Mouse (Mus musculus): ENCODE data around the gene Eef1akmt2. TPM values are rescaled to one million over a fixed set of nuclear protein-coding genes. Genes with fewer than 3 reads are reported as not detected.

The Eef1akmt2 gene
- total and polyA plus RNA-seq, 3 experiments, result 31.4 to 87.2 (median 35.9) TPM

GRCm38 (mm10) chr7:132804461-132804860 lies 48.0 kb downstream of the Eef1akmt2 start:
- DNase-seq (ENCODE audit: extremely low read depth), result no peak
- H3K79me2 ChIP-seq (replicated peaks; ENCODE audit: control insufficient read depth, extremely low read depth, insufficient read depth, poor library complexity, severe bottlenecking), result peaks cover 60% of the 10 kb centered on the region
- no peak overlapping the region for H3K9ac ChIP-seq (ENCODE audit: insufficient read depth, low read depth)
- H3K4me3 ChIP-seq (replicated peaks in 1 of 3; ENCODE audit: low read depth in 2 of 3, low read length in 2 of 3, poor library complexity in 1 of 3), result no peak overlapping the region
- H3K27ac ChIP-seq (ENCODE audit: insufficient read depth, low read depth), result no peak overlapping the region
- no peak for TF ChIP-seq ETS1 (conservative IDR thresholded peaks at IDR 0.05; ENCODE audit: low read depth, low read length)
- TF ChIP-seq MAZ (IDR thresholded peaks at IDR 0.05; ENCODE audit: low read depth, low read length), result no peak
- dilution Hi-C loops (cut with MboI; ENCODE audit: extremely low pct_ligation_motif_present, extremely low pct_unique_long_range_greater_than_20kb, low sequenced_read_pairs), result no loop called here
- H3K36me3 ChIP-seq (replicated peaks in 1 of 2; ENCODE audit: control insufficient read depth in 1 of 2, insufficient read depth in 1 of 2, low read length in 1 of 2), result peaks cover 14 to 72% of the 10 kb centered on the region in 2 experiments
- no peak overlapping the region for H3K4me2 ChIP-seq (ENCODE audit: insufficient read depth, low read depth, poor library complexity, severe bottlenecking)
- no peaks in the 10 kb centered on the region for H3K27me3 ChIP-seq (replicated peaks)
- in situ Hi-C loops (cut with MboI; ENCODE audit: low pct_ligation_motif_present, low pct_unique_long_range_greater_than_20kb, low sequenced_read_pairs), result no loop called here
- H3K9me3 ChIP-seq (replicated peaks; ENCODE audit: low read length), result no peaks in the 10 kb centered on the region
- peaks cover 34 to 97% of the 10 kb centered on the region in 2 experiments for H3K4me1 ChIP-seq (ENCODE audit: control insufficient read depth in 1 of 2, insufficient read depth in 2 of 2)

- H3K27me3 ChIP-seq (replicated peaks), result no peaks in the 10 kb centered on the region
- no peak for TF ChIP-seq MEF2A (IDR thresholded peaks at IDR 0.05; ENCODE audit: borderline replicate concordance, low read depth, low read length)
- no peak for TF ChIP-seq MXI1 (IDR thresholded peaks at IDR 0.05; ENCODE audit: low read depth, low read length)
- in situ Hi-C loops (cut with MboI; ENCODE audit: low pct_ligation_motif_present, low pct_unique_long_range_greater_than_20kb, low sequenced_read_pairs) (no loop called here), dilution Hi-C loops (cut with MboI; ENCODE audit: extremely low pct_ligation_motif_present, extremely low pct_unique_long_range_greater_than_20kb, low sequenced_read_pairs) (no loop called here)
- peak; percentile 70 for DNase-seq (ENCODE audit: extremely low read depth)
- peaks cover 36 to 98% of the 10 kb centered on the region in 2 experiments for H3K4me1 ChIP-seq (ENCODE audit: control insufficient read depth in 1 of 2, insufficient read depth in 2 of 2)
- peaks cover 14 to 77% of the 10 kb centered on the region in 2 experiments for H3K36me3 ChIP-seq (replicated peaks in 1 of 2; ENCODE audit: control insufficient read depth in 1 of 2, insufficient read depth in 1 of 2, low read length in 1 of 2)
- peaks cover 58% of the 10 kb centered on the region for H3K79me2 ChIP-seq (replicated peaks; ENCODE audit: control insufficient read depth, extremely low read depth, insufficient read depth, poor library complexity, severe bottlenecking)
- H3K9ac ChIP-seq (ENCODE audit: insufficient read depth, low read depth), result no peak overlapping the region
- no peak overlapping the region for H3K4me3 ChIP-seq (replicated peaks in 1 of 3; ENCODE audit: low read depth in 2 of 3, low read length in 2 of 3, poor library complexity in 1 of 3)
- no peaks in the 10 kb centered on the region for H3K9me3 ChIP-seq (replicated peaks; ENCODE audit: low read length)
- H3K27ac ChIP-seq (ENCODE audit: insufficient read depth, low read depth), result no peak overlapping the region
- no peak overlapping the region for H3K4me2 ChIP-seq (ENCODE audit: insufficient read depth, low read depth, poor library complexity, severe bottlenecking)
These were observed 48.5 kb downstream of the Eef1akmt2 start for GRCm38 (mm10) chr7:132803962-132804361.

- Histone ChIP-seq H3K36me3 (replicated peaks in 1 of 2; ENCODE audit: control insufficient read depth in 1 of 2, insufficient read depth in 1 of 2, low read length in 1 of 2) (peaks cover 14 to 83% of the 10 kb centered on the region in 2 experiments), H3K4me1 (ENCODE audit: control insufficient read depth in 1 of 2, insufficient read depth in 2 of 2) (peaks cover 42 to 98% of the 10 kb centered on the region in 2 experiments), H3K4me2 (ENCODE audit: insufficient read depth, low read depth, poor library complexity, severe bottlenecking) (no peak overlapping the region), H3K27ac (ENCODE audit: insufficient read depth, low read depth) (no peak overlapping the region; the same call in 1 of the 2 replicates), H3K9ac (ENCODE audit: insufficient read depth, low read depth) (no peak overlapping the region), H3K9me3 (replicated peaks; ENCODE audit: low read length) (no peaks in the 10 kb centered on the region), H3K4me3 (replicated peaks in 1 of 3; ENCODE audit: low read depth in 2 of 3, low read length in 2 of 3, poor library complexity in 1 of 3) (no peak overlapping the region), H3K79me2 (replicated peaks; ENCODE audit: control insufficient read depth, extremely low read depth, insufficient read depth, poor library complexity, severe bottlenecking) (peaks cover 52% of the 10 kb centered on the region), H3K27me3 (replicated peaks) (no peaks in the 10 kb centered on the region)
- TF ChIP-seq JUN (IDR thresholded peaks at IDR 0.05; ENCODE audit: insufficient read depth, low read depth, low read length), result no peak
- TF ChIP-seq MAFK (IDR thresholded peaks at IDR 0.05; ENCODE audit: insufficient replicate concordance, low read length), result no peak
- no peak for TF ChIP-seq BHLHE40 (IDR thresholded peaks at IDR 0.05; ENCODE audit: low read depth, low read length)
- no peak for TF ChIP-seq MXI1 (IDR thresholded peaks at IDR 0.05; ENCODE audit: low read depth, low read length)
- no peak for TF ChIP-seq JUND (conservative IDR thresholded peaks at IDR 0.05; ENCODE audit: low read depth, low read length)
- TF ChIP-seq CHD2 (IDR thresholded peaks at IDR 0.05; ENCODE audit: low read length), result no peak
- no peak for TF ChIP-seq MYC (IDR thresholded peaks at IDR 0.05; ENCODE audit: low read depth, low read length)
- no peak for TF ChIP-seq EP300 (IDR thresholded peaks at IDR 0.05; ENCODE audit: low read length)
- TF ChIP-seq ZKSCAN1 (IDR thresholded peaks at IDR 0.05; ENCODE audit: borderline replicate concordance, low read depth, low read length), result no peak
- TF ChIP-seq SMC3 (IDR thresholded peaks at IDR 0.05; ENCODE audit: low read depth, low read length), result no peak
- no peak for TF ChIP-seq POLR2AphosphoS2 (IDR thresholded peaks at IDR 0.05; ENCODE audit: low read depth, low read length)
- TF ChIP-seq NRF1 (IDR thresholded peaks at IDR 0.05; ENCODE audit: low read depth, low read length), result no peak
- TF ChIP-seq POLR2A (IDR thresholded peaks at IDR 0.05; ENCODE audit: low read depth, low read length), result no peak
- no peak for TF ChIP-seq MEF2A (IDR thresholded peaks at IDR 0.05; ENCODE audit: borderline replicate concordance, low read depth, low read length)
- no peak for TF ChIP-seq E2F4 (IDR thresholded peaks at IDR 0.05; ENCODE audit: insufficient replicate concordance, low read depth, low read length)
- TF ChIP-seq GABPA (IDR thresholded peaks at IDR 0.05; ENCODE audit: insufficient replicate concordance, low read depth, low read length), result no peak
- no peak for TF ChIP-seq CHD1 (IDR thresholded peaks at IDR 0.05; ENCODE audit: low read depth, low read length)
- DNase-seq (ENCODE audit: extremely low read depth), result no peak
- dilution Hi-C loops (cut with MboI; ENCODE audit: extremely low pct_ligation_motif_present, extremely low pct_unique_long_range_greater_than_20kb, low sequenced_read_pairs) (no loop called here), in situ Hi-C loops (cut with MboI; ENCODE audit: low pct_ligation_motif_present, low pct_unique_long_range_greater_than_20kb, low sequenced_read_pairs) (no loop called here)
These were observed 49.1 kb downstream of the Eef1akmt2 start for GRCm38 (mm10) chr7:132803336-132803735.
